Mouse (Mus musculus): ENCODE data around the gene Large2. TPM values are rescaled to one million over a fixed set of nuclear protein-coding genes. Genes with fewer than 3 reads are reported as not detected.
A peak's percentile ranks its signal among the peaks of the same experiment; 100 is the strongest.

The Large2 gene
- polyA plus RNA-seq, 1 experiment from 2014 or later: 8.3 TPM

GRCm38 (mm10) chr2:92328206-92328605, 46.5 kb downstream of the Large2 start:
- 88% methylated on average over 8 of the region's 8 CpGs for WGBS
- Histone ChIP-seq H3K4me3 (ENCODE audit: low read depth, low read length) (no peak overlapping the region), H3K4me2 (replicated peaks; ENCODE audit: low read depth) (no peak overlapping the region), H3K27me3 (replicated peaks; ENCODE audit: control insufficient read depth, insufficient read depth, low read length) (no peaks in the 10 kb centered on the region), H3K27ac (ENCODE audit: low read depth, low read length) (no peak overlapping the region), H3K36me3 (ENCODE audit: control insufficient read depth, insufficient read depth) (peaks cover 51% of the 10 kb centered on the region), H3K9ac (ENCODE audit: low read depth, low read length) (no peak overlapping the region), H3K9me3 (ENCODE audit: control insufficient read depth) (no peaks in the 10 kb centered on the region), H3K4me1 (replicated peaks; ENCODE audit: control insufficient read depth, insufficient read depth, low read length) (no peaks in the 10 kb centered on the region)
- ATAC-seq: no peak
- no peak for TF ChIP-seq CTCF (IDR thresholded peaks at IDR 0.05; ENCODE audit: low read depth)

GRCm38 (mm10) chr2:92327601-92328000, 47.1 kb downstream of the Large2 start:
- Histone ChIP-seq H3K27me3 (replicated peaks; ENCODE audit: control insufficient read depth, insufficient read depth, low read length) (no peaks in the 10 kb centered on the region), H3K4me1 (replicated peaks; ENCODE audit: control insufficient read depth, insufficient read depth, low read length) (no peaks in the 10 kb centered on the region), H3K27ac (ENCODE audit: low read depth, low read length) (no peak overlapping the region), H3K4me3 (ENCODE audit: low read depth, low read length) (no peak overlapping the region), H3K4me2 (replicated peaks; ENCODE audit: low read depth) (no peak overlapping the region), H3K9me3 (ENCODE audit: control insufficient read depth) (no peaks in the 10 kb centered on the region), H3K36me3 (ENCODE audit: control insufficient read depth, insufficient read depth) (peaks cover 54% of the 10 kb centered on the region), H3K9ac (ENCODE audit: low read depth, low read length) (no peak overlapping the region)
- no peak for ATAC-seq
- no peak for TF ChIP-seq CTCF (IDR thresholded peaks at IDR 0.05; ENCODE audit: low read depth)
- 90% methylated on average over 4 of the region's 4 CpGs for WGBS

- Histone ChIP-seq H3K27me3 (replicated peaks; ENCODE audit: control insufficient read depth, insufficient read depth, low read length) (no peaks in the 10 kb centered on the region), H3K27ac (ENCODE audit: low read depth, low read length) (no peak overlapping the region), H3K4me2 (replicated peaks; ENCODE audit: low read depth) (no peak overlapping the region), H3K4me3 (ENCODE audit: low read depth, low read length) (no peak overlapping the region), H3K36me3 (ENCODE audit: control insufficient read depth, insufficient read depth) (peaks cover 48% of the 10 kb centered on the region), H3K9ac (ENCODE audit: low read depth, low read length) (no peak overlapping the region), H3K9me3 (ENCODE audit: control insufficient read depth) (no peaks in the 10 kb centered on the region), H3K4me1 (replicated peaks; ENCODE audit: control insufficient read depth, insufficient read depth, low read length) (no peaks in the 10 kb centered on the region)
- no peak for ATAC-seq
- TF ChIP-seq CTCF (IDR thresholded peaks at IDR 0.05; ENCODE audit: low read depth): no peak
- WGBS: 68% methylated on average over 1 of the region's 1 CpGs
Measured at GRCm38 (mm10) chr2:92326221-92326620, 48.4 kb downstream of the Large2 start.

DNA sequence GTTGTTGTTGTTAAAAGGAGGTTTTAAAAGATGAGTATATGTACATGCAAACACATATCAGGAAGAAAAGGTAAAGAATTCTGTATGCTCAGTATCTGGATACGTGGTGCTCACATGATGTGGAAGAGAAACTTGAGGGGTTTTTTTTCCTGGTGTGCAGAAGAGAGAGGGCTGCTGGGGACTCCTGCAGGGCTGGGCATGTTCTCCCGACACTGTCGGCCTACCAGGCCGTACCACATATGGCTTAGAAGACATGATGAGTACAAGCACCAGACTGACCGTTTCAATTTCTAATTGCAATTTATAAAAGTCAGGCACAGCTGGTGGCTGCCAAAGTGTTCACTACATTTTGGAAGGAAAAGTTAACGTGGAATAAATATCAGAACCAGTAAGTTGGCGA, 49.0 kb downstream of the Large2 start:
- no peak for ATAC-seq
- WGBS: 89% methylated on average over 7 of the region's 7 CpGs
- Histone ChIP-seq H3K4me3 (ENCODE audit: low read depth, low read length) (no peak overlapping the region), H3K9me3 (ENCODE audit: control insufficient read depth) (no peaks in the 10 kb centered on the region), H3K27ac (ENCODE audit: low read depth, low read length) (no peak overlapping the region), H3K9ac (ENCODE audit: low read depth, low read length) (no peak overlapping the region), H3K36me3 (ENCODE audit: control insufficient read depth, insufficient read depth) (peaks cover 45% of the 10 kb centered on the region), H3K27me3 (replicated peaks; ENCODE audit: control insufficient read depth, insufficient read depth, low read length) (no peaks in the 10 kb centered on the region), H3K4me2 (replicated peaks; ENCODE audit: low read depth) (no peak overlapping the region), H3K4me1 (replicated peaks; ENCODE audit: control insufficient read depth, insufficient read depth, low read length) (no peaks in the 10 kb centered on the region)
- TF ChIP-seq CTCF (IDR thresholded peaks at IDR 0.05; ENCODE audit: low read depth): no peak

DNA sequence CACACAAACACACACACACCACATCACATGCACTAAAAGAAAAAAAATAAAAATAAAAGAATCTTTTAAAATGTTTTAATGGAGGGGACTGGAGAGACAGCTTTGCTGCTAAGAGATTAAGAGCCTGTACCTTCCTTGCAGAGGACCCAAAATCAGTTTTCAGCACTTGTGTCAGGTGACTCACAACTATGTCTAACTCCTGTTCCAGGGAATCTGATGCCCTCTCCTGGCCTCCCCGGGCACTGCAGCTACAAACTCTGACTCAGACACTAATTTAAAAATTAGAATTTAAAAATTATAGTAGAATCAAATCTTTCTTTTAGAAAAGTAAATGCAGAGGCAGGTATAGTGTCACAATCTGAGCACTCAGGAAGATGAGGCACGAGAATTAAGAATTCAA, 52.0 kb downstream of the Large2 start:
- peak; percentile 61 for TF ChIP-seq CTCF (IDR thresholded peaks at IDR 0.05; ENCODE audit: low read depth)
- Histone ChIP-seq H3K36me3 (ENCODE audit: control insufficient read depth, insufficient read depth) (peaks cover 28% of the 10 kb centered on the region), H3K4me3 (ENCODE audit: low read depth, low read length) (no peak overlapping the region), H3K9me3 (ENCODE audit: control insufficient read depth) (no peaks in the 10 kb centered on the region), H3K27ac (ENCODE audit: low read depth, low read length) (no peak overlapping the region), H3K27me3 (replicated peaks; ENCODE audit: control insufficient read depth, insufficient read depth, low read length) (no peaks in the 10 kb centered on the region), H3K4me2 (replicated peaks; ENCODE audit: low read depth) (no peak overlapping the region), H3K9ac (ENCODE audit: low read depth, low read length) (no peak overlapping the region), H3K4me1 (replicated peaks; ENCODE audit: control insufficient read depth, insufficient read depth, low read length) (no peaks in the 10 kb centered on the region)
- ATAC-seq: no peak
- WGBS: 94% methylated on average over 2 of the region's 2 CpGs

DNA sequence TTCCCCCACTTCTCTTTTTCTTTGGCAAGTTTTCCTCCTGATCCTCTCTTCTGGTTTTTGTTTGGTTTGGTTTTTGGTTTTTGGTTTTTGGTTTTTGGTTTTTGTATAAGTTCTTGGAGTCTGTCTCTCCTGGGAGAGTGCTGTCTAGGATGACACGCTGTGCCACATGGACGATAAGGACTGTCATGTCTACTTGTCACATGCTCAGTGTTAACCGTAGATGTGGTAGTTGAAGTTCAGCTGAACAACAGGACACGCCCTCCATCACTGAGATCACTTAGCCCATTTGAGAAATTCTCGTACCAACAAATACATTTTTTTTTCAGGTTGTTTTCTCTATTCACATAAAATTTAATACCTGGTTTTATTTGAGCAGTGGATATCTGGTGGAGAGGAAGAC, 57.4 kb downstream of the Large2 start:
- H3K9ac ChIP-seq (ENCODE audit: low read depth, low read length): no peak overlapping the region
- no peak overlapping the region for H3K4me2 ChIP-seq (replicated peaks; ENCODE audit: low read depth)
- H3K4me3 ChIP-seq (ENCODE audit: low read depth, low read length): no peak overlapping the region
- H3K36me3 ChIP-seq (ENCODE audit: control insufficient read depth, insufficient read depth): peaks cover 6% of the 10 kb centered on the region; the same call in 1 of the 2 replicates
- no peaks in the 10 kb centered on the region for H3K27me3 ChIP-seq (replicated peaks; ENCODE audit: control insufficient read depth, insufficient read depth, low read length)
- ATAC-seq: no peak
- no peak for TF ChIP-seq CTCF (IDR thresholded peaks at IDR 0.05; ENCODE audit: low read depth)
- WGBS: 77% methylated on average over 5 of the region's 5 CpGs
- H3K9me3 ChIP-seq (ENCODE audit: control insufficient read depth): no peaks in the 10 kb centered on the region
- no peak overlapping the region for H3K27ac ChIP-seq (ENCODE audit: low read depth, low read length)
- H3K4me1 ChIP-seq (replicated peaks; ENCODE audit: control insufficient read depth, insufficient read depth, low read length): no peaks in the 10 kb centered on the region

- Histone ChIP-seq H3K4me3 (ENCODE audit: low read depth, low read length) (no peak overlapping the region), H3K4me1 (replicated peaks; ENCODE audit: control insufficient read depth, insufficient read depth, low read length) (no peaks in the 10 kb centered on the region), H3K36me3 (ENCODE audit: control insufficient read depth, insufficient read depth) (peaks cover under 1% of the 10 kb centered on the region; the same call in 1 of the 2 replicates), H3K4me2 (replicated peaks; ENCODE audit: low read depth) (no peak overlapping the region), H3K9ac (ENCODE audit: low read depth, low read length) (no peak overlapping the region), H3K27ac (ENCODE audit: low read depth, low read length) (no peak overlapping the region), H3K9me3 (ENCODE audit: control insufficient read depth) (no peaks in the 10 kb centered on the region), H3K27me3 (replicated peaks; ENCODE audit: control insufficient read depth, insufficient read depth, low read length) (no peaks in the 10 kb centered on the region)
- no peak for ATAC-seq
- no peak for TF ChIP-seq CTCF (IDR thresholded peaks at IDR 0.05; ENCODE audit: low read depth)
- WGBS: 75% methylated on average over 3 of the region's 3 CpGs
Measured at GRCm38 (mm10) chr2:92316652-92317051, 58.0 kb downstream of the Large2 start.

Small RNAs within 50 kb of the gene (microRNA-seq; reads per million reads assigned to microRNA genes)
- not detected for gene Mir7000

Other genes with a start within 250 kb of the Large2 start
- gene Pex16, start 193 bp downstream of the Large2 start, polyA plus RNA-seq (2015; fragmentation: Nextera tagmentation; extraction: Ambion mirVana): 84.8 and 86.0 TPM in 2 replicates
- gene 1700029I15Rik, start 7.7 kb upstream of the Large2 start, polyA plus RNA-seq (2015; fragmentation: Nextera tagmentation; extraction: Ambion mirVana): 2.1 and 3.1 TPM in 2 replicates
- 7.2 and 7.4 TPM in 2 replicates for gene Mapk8ip1, start 26.4 kb upstream of the Large2 start, polyA plus RNA-seq (2015; fragmentation: Nextera tagmentation; extraction: Ambion mirVana)
- 10.0 and 11.7 TPM in 2 replicates for gene Cry2, start 59.2 kb upstream of the Large2 start, polyA plus RNA-seq (2015; fragmentation: Nextera tagmentation; extraction: Ambion mirVana)
- gene Slc35c1, start 85.7 kb upstream of the Large2 start, polyA plus RNA-seq (2015; fragmentation: Nextera tagmentation; extraction: Ambion mirVana): 51.9 and 59.2 TPM in 2 replicates
- gene Chst1, start 224.8 kb upstream of the Large2 start, polyA plus RNA-seq (2015; fragmentation: Nextera tagmentation; extraction: Ambion mirVana): 2.2 and 2.3 TPM in 2 replicates

All from intestine, postnatal 0 days (tissue).